Mouse (Mus musculus): ENCODE measurements around the gene Myoc. TPM values are rescaled to one million over a fixed set of nuclear protein-coding genes. Genes with fewer than 3 reads are reported as not detected.
"Not testable (repeated sequence)": the region's sequence is repeated elsewhere in the genome, so short reads cannot be mapped to it uniquely, and the experiment has no call there.

Myoc gene
- 10 to 100 TPM in 1 of 2 experiments, 1 to 10 TPM in 1; 6.5 to 14.9 TPM for total RNA-seq (2021)
- long read RNA-seq, experiment 1, partial matches to known transcripts: 0 of 5 reads
- long read RNA-seq, experiment 1, other reads (novel, unspliced or antisense): 1 of 5 reads
- long read RNA-seq, experiment 2, transcript Myoc-201 (3 exons, 2,074 nt): major isoform, 12 of 12 reads
- long read RNA-seq, experiment 2, partial matches to known transcripts: 0 of 12 reads
- long read RNA-seq, experiment 2, other reads (novel, unspliced or antisense): 0 of 12 reads

DNA sequence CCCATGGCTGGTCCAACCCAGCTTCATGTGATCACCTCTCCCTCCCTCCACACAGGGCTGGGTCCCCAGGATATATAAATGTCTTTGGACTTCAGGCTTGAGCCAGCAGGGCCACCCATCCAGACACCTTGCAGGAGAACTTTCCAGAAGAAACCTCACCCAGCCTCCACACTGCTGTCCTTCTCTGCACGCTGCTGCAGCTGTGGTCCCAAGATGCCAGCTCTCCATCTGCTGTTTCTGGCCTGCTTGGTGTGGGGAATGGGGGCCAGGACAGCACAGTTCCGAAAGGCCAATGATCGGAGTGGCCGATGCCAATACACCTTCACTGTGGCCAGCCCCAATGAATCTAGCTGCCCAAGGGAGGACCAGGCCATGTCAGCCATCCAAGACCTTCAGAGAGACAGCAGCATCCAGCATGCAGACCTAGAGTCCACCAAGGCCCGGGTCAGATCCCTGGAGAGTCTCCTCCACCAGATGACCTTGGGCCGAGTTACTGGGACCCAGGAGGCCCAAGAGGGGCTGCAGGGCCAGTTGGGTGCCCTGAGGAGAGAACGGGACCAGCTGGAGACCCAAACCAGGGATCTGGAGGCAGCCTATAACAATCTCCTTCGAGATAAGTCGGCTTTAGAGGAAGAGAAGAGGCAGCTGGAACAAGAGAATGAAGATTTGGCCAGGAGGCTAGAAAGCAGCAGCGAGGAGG lies at the start of gene Myoc:
Gene Myoc (plus strand): TSS at position 105 of the 700 bp plus-strand sequence.
- peak in 1 of 2 experiments; percentile 43 for DNase-seq (ENCODE audit: low spot score in 2 of 2)

DNA sequence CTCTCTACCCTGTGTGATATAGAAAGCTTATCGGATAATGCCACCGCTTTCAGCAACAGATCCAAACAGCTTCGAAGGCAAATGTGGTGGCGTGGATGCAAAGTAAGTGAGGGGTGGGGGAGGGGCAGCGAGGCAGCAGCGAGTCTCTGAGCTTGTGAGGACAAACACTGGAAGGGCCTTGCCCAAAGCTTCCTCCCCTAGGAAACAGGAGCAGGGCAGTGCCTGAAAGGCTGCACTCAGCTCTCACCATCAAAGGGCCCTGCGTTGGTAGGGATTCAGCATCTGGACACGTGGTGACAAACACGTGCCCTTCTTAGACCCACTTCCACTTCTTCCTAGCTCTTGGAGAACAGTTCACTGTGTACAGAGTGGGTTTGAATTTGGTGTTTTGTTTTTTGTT lies 49.5 kb upstream of the Myoc start:
- no peak for DNase-seq (ENCODE audit: low spot score in 2 of 2)

DNA sequence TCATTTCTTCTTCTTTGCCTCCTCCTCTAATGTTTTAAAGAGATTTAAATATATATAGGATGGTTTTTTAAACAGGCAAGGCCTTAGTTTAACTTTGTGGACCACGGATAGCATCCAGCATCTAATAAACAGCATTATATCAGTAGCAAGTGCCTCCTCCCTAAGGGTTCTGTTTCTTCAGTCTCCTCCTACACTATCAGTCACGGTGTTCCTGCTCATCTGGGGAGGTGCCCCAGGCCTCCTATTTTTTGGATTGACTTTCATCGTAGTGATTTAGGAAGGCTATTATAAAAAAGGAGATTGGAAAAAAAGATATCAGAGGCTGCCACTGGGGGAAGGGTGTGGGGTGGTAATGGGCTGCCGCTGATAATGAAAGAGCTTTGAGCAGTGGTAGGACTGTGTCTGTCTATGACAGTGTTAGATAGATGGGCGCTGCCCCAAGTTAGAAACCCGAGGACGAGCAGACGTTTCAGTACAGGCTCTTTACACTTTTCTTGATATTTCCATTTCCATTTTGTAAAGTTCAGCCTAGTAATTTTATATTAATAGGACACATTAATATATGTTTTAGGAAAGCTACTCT lies 48.4 kb upstream of the Myoc start:
- no peak for DNase-seq (ENCODE audit: low spot score in 2 of 2)

DNA sequence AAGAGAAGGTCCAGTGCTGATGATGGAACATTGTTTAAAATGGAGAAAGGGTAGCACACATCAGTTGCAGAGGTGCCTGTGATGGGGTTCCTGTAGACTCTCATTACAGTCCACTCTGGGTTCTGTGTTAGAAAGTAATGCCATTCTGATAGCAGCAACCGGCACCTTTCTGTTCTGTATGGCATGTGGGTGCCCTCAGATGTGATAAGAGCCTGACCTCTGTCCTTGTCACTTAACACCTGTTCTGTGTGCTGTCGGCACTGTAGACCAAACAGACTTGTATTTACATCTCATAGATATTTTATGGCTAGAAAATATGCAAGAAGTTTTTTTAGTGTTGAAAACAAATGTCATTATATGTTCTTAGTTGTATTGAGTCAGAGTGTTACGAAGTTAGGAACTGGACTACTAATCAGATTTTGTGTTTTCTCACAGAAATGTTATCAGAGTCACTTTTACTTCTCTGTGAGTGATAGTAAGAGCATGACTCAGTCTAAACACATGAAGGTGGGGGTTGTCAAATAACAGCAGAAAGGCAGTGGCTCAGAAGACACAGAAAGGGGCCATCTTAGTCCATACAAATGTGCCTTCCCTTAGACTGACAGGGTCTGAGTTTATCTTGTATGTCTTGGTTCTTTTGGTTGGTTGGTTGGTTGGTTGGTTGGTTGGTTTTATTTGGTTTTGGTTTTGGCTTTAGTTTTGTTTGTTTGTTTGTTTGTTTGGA lies 41.4 kb upstream of the Myoc start:
- DNase-seq (ENCODE audit: low spot score in 2 of 2): no peak

DNA sequence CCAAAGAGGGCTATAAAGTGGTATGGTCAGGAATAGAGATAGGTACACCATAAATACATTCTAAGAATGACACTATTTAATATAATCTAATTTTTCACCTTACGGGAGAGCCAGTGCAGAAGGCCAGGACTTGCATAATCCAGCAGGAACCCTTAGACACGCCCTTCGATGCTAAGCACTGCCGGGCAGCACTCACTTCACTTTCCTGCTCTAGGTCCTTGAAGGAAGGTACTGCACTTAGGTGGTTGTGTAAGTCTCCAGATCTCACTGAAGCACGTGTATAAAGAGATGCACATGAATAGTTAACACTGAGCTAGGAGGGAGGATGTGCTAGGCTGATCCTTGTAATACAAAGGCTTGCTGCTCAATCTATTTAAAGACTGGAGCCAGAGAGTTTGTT lies 39.3 kb upstream of the Myoc start:
- no peak for DNase-seq (ENCODE audit: low spot score in 2 of 2)

DNA sequence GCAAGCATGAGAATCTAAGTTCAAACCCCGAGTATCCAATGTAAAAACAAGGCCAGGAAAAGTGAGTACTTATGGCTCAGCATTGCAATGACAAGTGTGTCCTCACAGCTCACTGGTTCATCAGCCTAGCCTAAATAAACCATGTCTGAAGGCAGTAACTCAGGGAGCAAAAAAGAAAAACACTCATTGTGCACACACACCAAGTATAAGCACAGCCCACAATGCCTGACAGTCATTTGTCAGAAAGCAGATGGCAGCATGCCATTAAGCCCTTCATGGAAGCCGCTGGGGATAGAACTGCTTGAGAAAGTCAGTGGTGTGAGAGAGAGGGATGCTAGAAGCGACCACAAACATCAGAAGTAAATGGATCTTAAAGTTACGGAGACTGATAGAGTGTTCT lies 37.7 kb upstream of the Myoc start:
- no peak for DNase-seq (ENCODE audit: low spot score in 2 of 2)

DNA sequence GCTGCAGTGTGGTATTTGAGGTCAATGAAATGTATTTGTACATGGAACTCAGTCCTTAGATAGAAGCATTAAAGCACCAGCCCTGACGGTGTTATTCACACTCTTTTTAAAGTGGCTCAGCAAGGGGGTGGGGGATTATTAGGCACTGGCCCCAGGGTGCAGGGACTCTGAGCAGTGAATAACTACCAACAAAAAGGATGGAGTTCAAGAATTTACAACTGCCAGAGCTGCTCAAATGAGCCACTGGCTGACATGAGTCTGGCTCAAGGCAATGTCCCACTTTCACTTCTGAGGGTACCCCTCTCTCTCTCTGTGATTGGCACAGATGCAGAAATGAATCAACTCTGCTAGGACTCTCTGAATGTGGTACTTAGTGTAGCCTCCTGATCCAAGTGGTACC lies 30.8 kb upstream of the Myoc start:
- no peak for DNase-seq (ENCODE audit: low spot score in 2 of 2)

DNA sequence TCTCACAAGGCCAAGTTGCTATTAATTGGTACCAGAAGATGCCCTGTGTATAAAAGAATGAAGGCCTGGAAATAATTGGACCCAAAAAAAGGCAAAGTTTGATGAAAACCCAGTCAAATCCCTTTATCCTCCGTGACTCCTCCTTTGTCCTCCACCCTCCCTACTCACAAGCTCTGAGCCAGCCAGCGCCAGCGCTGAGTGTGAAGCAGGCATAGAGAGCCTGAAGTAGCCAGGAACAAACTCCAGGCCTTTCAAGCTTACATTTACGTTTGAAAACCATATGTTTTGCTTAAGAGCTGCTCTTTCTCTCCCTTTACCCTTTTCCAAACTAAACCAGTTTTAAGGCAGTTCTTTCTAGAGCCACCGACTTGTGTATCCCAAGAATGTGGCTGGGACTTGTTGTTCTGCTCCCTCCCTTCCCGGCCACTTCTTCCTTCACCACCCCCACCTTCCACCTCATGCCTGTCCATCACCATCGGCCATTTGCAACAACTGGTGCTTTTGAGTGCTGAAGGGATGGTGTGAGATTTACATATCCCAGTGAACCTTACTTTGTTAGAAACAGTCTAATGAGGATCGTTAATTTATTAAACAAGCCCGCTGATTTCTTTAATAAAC lies 29.2 kb upstream of the Myoc start:
- no peak for DNase-seq (ENCODE audit: low spot score in 2 of 2)

DNA sequence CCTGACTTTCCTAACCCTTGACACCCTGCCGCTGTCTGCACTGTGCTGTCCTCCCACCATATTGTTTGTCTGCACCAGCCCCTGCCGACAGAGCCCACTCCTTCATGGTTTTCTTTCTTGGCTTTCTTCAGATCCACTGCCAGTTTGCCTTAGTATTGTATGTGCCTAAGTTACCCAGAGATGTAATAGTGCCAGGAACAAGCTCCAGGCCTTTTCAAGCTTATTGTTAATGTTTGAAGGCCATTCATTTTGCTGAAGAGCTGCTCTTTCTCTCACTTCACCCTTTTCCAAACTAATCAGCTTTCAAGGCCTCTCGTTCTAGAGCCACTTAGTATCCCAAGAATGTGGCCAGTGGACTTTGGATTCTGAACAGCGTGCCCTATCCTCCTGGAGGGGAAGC lies 27.8 kb upstream of the Myoc start:
- no peak for DNase-seq (ENCODE audit: low spot score in 2 of 2)

DNA sequence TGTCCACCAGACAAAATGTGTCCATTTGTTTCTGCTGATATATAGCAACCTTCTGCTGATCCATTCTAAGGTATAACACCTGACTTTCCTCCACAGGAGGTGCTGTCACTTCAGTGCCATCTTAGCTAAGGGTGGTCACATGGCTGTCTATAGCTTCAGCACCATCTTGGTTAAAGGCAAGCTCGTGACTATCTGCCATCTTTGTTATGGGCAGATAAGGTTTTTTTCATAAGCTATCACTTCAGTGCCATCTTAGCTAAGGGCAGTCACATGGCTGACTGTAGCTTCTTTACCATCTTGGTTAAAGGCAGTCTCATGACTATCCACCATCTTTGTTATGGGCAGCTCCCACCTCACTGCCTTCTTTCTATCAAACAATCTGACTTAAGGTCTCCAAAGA lies 23.4 kb upstream of the Myoc start:
- DNase-seq (ENCODE audit: low spot score in 2 of 2): no peak

DNA sequence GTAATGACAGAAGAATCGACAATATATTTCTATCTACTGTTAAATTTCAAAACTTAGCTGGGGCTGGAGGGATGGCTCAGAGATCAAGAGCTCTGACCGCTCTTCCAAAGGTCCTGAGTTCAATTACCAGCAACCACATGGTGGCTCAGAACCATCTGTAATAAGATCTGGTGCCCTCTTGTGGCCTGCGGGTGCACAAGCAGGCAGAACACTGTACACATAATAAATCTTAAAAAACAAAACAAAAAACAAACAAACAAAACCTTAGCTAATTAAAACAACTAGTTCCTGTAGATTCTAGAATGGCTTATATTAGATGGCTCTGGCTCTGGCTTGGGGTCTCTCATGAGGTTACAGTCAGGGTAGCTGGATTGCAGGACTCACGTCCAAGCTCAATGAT lies 18.5 kb upstream of the Myoc start:
- no peak for DNase-seq (ENCODE audit: low spot score in 2 of 2)

DNA sequence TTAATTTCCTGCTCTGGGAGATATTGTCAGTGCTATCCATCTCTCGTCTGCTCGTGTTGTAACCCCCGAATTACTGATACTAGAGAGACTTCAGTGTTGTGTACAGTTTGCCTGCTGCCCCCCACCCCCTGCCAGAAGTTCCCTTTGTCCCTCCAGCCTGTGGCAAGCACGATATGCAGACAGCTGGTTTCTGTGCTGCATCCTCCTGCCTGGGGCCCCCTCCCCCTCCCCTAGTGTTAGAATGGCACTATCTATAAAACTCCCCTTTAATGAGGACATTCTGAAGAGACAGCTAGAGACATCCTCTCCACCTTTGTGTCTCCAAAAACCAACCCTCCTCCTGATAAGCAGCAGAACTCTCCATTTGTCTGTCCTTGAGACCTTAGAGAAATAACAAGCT lies 15.1 kb upstream of the Myoc start:
- no peak for DNase-seq (ENCODE audit: low spot score in 2 of 2)

DNA sequence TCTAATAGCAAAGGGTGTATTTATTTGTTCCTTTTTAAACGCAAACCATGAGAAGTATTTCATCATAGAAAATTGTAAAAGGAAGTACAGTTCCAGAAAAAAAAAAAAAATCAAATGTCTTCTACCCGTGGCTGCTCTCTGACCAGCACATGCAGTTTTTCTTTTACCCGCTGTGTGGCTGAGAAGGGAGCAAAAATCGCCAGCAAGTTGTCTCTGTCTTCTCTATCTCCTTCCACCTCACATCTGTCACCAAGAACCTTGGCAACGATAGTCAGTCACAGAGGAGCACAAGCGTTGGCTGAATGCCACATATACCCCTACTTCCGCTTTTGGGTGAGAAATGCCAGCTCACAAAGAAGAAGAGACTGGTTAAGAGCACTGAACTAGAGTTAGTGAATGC lies 13.7 kb upstream of the Myoc start:
- DNase-seq (ENCODE audit: low spot score in 2 of 2): no peak

DNA sequence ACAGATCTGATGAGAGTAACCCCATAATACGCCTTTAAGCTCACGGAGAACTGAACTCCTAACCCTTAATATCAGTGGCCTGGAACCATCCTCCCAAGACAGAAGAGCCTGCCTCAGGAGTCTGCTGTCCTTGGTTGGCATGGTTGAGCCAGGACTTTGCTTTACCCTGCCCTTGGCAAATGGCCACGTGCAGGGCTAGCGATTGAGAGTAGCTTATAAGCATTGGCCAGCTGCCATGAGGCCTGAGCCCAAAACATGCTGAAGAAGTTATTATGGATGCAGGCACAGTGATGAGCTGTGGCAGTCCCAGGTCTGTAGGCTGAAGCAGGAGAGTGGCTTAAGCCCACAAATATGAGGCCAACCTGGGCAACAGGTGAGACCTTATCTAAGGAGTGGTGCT lies 11.1 kb upstream of the Myoc start:
- DNase-seq (ENCODE audit: low spot score in 2 of 2): not testable (repeated sequence)

DNA sequence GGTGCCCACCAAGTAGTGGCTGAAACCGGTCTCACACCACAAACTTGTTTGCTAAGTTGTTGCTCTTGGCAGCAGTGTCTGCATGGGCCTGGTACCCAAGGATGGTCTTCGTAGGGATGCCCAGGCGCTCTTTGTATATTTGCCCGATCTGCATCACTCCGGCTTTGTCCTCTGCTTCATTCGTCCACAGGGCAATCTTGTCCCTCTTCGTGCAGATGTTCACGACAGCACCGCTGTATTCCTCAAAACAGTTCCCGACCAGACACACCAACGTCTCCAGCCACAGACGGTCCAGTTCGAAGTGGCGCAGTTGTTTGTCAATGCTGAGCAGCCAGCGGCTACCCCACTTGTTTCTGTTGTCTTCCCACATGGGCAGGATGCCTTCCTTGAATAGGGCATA lies 10.6 kb upstream of the Myoc start:
- not testable (repeated sequence) for DNase-seq (ENCODE audit: low spot score in 2 of 2)

DNA sequence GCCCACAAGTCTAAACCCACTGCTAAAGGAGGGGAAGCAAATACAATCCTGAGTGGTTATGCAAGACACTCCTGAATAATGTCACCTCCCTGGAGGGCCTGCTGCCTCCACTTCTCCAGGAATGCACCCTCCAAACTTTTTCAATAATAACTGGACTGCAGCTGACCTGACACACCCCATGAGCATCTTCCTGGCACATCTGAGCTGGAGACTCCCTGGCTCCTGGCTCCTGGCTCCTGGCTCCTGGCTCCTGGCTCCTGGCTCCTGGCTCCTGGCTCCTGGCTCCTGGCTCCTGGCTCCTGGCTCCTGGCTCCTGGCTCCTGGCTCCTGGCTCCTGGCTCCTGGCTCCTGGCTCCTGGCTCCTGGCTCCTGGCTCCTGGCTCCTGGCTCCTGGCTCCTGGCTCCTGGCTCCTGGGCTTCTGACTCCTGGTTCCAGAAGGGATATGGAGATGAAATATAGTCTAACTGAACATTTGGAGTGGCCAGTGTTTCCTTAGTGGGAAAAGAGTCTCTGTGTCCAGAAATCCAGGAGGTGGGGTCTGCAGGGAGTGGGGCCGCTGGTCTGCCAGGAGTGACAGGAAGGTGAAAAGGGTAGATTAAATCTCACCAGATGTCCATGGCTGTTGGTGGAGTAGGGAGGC lies 3.5 kb upstream of the Myoc start:
- DNase-seq (ENCODE audit: low spot score in 2 of 2): peak in 1 of 2 experiments; percentile 49

DNA sequence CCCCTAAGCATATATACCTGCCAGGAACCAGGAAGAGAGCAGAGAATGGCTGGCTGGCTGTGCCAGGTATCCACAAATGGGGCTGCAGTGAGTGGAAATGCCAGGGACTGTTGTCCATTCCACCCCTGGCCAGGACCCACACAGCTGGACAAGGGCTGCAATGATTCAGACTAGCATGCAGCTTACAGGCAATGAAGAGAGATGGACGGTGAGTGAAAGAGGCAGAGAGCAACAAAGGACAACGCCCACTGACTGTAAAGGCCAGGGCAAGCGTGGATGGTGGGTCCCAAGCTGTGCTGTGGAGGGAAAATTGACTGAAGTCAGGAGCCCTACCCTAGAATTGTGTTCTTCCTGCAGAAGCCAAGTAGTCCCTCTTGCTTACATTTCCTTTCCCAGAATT lies 2.4 kb upstream of the Myoc start:
- no peak for DNase-seq (ENCODE audit: low spot score in 2 of 2)

DNA sequence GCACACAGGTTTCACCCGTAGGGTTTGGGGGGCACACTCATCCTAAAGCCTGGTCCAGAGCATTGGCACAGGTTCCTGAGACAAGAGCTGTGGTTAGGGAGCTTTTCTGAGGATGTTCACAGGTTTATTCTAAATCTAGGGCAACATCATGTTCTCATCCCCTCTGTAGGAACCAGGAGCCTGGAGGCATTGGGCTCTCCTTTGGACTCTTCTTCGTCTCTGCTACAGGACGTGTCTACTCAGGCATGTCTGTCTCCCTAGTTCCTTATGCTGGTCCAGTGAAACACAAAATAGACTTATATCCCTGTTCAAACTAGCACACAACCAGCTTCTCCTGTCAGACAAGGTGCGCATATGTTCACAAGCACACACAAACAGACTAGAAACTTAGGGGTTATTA lies 420 bp upstream of the Myoc start:
- DNase-seq (ENCODE audit: low spot score in 2 of 2): no peak

DNA sequence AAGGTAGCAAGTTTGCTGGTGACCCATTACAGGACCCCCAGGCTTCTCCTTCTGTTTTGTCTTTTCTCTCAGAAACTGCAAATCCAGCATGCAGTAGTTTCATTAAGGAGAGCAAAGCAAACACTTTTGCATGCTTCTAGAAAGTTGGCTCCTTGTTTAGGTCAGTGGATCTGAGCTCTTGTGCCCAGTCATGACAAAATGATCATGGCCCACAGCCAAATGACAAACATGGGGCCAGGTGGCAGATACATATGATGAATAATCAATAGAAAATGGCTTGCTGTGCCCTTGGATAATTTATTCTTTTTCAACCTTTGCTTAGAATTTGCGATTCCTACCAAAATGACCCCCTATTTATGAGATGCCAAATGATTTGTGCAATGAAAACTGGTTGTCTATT lies 906 bp downstream of the Myoc start:
- DNase-seq (ENCODE audit: low spot score in 2 of 2): no peak

DNA sequence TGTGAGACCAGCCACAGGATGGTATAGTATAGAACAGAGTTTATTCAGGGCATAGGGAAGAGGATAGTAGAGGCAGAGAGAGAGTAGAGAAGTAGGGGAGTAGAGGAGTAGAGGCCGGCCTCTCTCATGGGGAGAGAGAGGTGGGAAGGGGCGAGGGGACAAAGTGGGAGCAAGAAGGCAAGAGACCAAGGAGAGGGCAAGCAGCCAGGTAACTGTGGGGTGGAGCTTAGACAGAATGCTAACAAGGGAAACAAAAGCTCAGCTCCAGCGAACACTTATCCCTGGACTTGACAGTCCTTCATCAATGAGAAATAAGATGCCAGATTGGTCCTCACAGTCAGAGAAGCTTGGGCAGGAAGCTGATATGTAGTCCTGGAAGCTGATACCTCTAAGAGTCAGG lies 3.6 kb downstream of the Myoc start:
- DNase-seq (ENCODE audit: low spot score in 2 of 2): no peak

DNA sequence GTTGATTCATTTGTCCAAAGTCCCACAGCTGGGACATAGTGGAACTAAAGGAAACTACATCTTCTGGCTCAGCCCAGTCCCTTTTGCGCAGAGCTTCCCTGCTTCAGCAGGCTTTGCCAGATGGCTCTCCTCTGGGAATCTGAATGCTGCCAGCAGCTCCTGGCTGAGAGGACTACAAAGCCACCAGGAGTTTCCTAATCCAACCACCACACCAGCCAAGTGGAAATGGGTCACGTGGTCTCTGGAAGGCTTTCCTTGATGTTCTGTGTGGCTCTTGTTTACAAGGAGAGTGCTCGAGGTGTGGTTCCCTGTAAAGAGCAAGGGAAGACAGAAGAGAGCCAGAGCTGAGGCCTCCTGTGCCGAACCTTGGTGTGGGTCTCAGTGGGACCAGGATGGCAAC lies 4.8 kb downstream of the Myoc start:
- DNase-seq (ENCODE audit: low spot score in 2 of 2): peak; percentile 71 to 81

All from gastrocnemius, postnatal 4 days (tissue).